Mouse (Mus musculus): ENCODE results near the gene Angptl8. TPM values are rescaled to one million over a fixed set of nuclear protein-coding genes. Genes with fewer than 3 reads are reported as not detected.
"Not testable (repeated sequence)": the region's sequence is repeated elsewhere in the genome, so short reads cannot be mapped to it uniquely, and the experiment has no call there.

The Angptl8 gene
- polyA plus RNA-seq, 1 experiment from 2014 or later, result 1.9 TPM

- no peak for ATAC-seq (ENCODE audit: insufficient number of reproducible peaks, low FRiP score)
- H3K4me1 ChIP-seq (replicated peaks), result peaks cover 46% of the 10 kb centered on the region
- H3K4me3 ChIP-seq, result peak overlapping the region; percentile 81
- H3K9me3 ChIP-seq (replicated peaks), result no peaks in the 10 kb centered on the region
- peak overlapping the region; percentile 52 for H3K27ac ChIP-seq (ENCODE audit: poor library complexity, severe bottlenecking)
- WGBS, result 67% methylated on average over 7 of the region's 7 CpGs
- H3K36me3 ChIP-seq, result peaks cover 13% of the 10 kb centered on the region
- H3K27me3 ChIP-seq (replicated peaks), result no peaks in the 10 kb centered on the region
- peak overlapping the region; percentile 81 for H3K4me2 ChIP-seq
- H3K9ac ChIP-seq, result peak overlapping the region; percentile 26
Measured at GRCm38 (mm10) chr9:21849691-21850677, 14.7 kb downstream of the Angptl8 start.

- ATAC-seq (ENCODE audit: insufficient number of reproducible peaks, low FRiP score), result no peak
- Histone ChIP-seq H3K27me3 (replicated peaks) (no peaks in the 10 kb centered on the region), H3K4me1 (replicated peaks) (peaks cover 35% of the 10 kb centered on the region), H3K9ac (no peak overlapping the region), H3K4me2 (peak overlapping the region; percentile 81), H3K36me3 (peaks cover 2% of the 10 kb centered on the region; the same call in 1 of the 2 replicates), H3K27ac (ENCODE audit: poor library complexity, severe bottlenecking) (peak overlapping the region; percentile 79), H3K4me3 (peak overlapping the region; percentile 81), H3K9me3 (replicated peaks) (no peaks in the 10 kb centered on the region)
- 77% methylated on average over 3 of the region's 3 CpGs for WGBS
Measured at GRCm38 (mm10) chr9:21851084-21851483, 15.8 kb downstream of the Angptl8 start.

DNA sequence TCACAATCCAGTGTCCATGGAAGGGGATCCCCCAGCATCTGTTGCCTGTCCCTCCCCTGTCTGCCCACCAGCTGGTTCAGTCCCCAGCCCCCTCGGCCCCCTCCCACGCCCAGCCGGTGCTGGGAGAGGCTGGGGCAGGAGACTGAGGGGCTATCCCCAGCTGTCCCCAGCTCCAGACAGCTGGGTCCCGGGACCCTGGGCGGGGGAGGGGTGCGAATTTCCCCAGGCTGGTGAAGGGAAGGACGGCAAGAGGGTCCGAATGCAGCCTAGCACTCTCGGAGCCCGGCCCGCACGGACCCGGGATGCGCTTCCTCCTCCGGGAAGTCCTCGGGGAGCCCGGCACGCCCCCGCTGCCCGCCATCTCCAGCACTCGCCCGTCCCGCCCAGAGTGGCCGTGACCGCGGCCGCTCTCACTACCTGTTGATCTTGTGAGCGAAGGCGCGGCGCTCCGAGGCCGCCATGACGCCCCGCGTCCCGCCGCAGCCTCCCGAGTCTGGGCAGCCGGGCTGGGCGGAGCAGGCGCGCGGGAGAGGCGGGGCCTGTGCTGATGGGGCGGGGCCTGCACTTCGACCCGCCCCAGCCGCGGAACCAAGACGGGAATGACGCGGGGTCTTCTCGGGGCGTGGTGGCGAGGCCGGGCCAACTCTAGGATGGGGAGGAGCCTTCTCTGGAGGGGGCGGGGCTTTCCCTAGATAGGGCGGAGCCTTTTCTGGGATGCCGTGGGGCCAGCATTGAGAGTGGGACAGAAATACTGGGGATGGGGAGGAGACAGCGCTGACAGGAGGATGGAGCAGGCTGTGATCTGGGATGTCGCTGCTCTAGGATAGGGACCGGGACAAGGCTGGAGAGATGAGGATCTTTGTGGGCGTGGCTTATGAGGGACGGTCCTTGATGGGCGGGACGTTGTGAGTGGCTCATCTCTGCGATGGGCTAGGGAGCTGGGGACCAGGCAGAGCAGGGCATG is 17.1 kb downstream of the Angptl8 start, which contains the start of gene Dock6:
Gene Dock6, minus strand, starts transcription at position 508 of the 964 bp plus-strand sequence.
- Histone ChIP-seq H3K4me3 (peak within 1 kb of the TSS; percentile 81), H3K4me2 (peak within 1 kb of the TSS; percentile 81), H3K4me1 (replicated peaks) (peaks cover 22% of the 10 kb centered on the region), H3K9me3 (replicated peaks) (no peaks in the 10 kb centered on the region), H3K27me3 (replicated peaks) (no peaks in the 10 kb centered on the region), H3K27ac (ENCODE audit: poor library complexity, severe bottlenecking) (peak within 1 kb of the TSS; percentile 79), H3K9ac (peak within 1 kb of the TSS; percentile 93), H3K36me3 (no peaks in the 10 kb centered on the region)
- peak; percentile 93 for ATAC-seq (ENCODE audit: insufficient number of reproducible peaks, low FRiP score)
- WGBS, result 1% methylated on average over 67 of the region's 68 CpGs

- no peaks in the 10 kb centered on the region for H3K27me3 ChIP-seq (replicated peaks)
- no peak for ATAC-seq (ENCODE audit: insufficient number of reproducible peaks, low FRiP score)
Measured at GRCm38 (mm10) chr9:21853961-21854360, 18.7 kb downstream of the Angptl8 start.

GRCm38 (mm10) chr9:21854894-21855293 is 19.6 kb downstream of the Angptl8 start:
- WGBS, result 80% methylated on average over 6 of the region's 6 CpGs
- Histone ChIP-seq H3K9me3 (replicated peaks) (no peaks in the 10 kb centered on the region), H3K36me3 (no peaks in the 10 kb centered on the region), H3K4me2 (no peak overlapping the region), H3K4me3 (no peak overlapping the region), H3K27ac (ENCODE audit: poor library complexity, severe bottlenecking) (no peak overlapping the region), H3K4me1 (replicated peaks) (peaks cover 11% of the 10 kb centered on the region), H3K9ac (no peak overlapping the region), H3K27me3 (replicated peaks) (no peaks in the 10 kb centered on the region)
- no peak for ATAC-seq (ENCODE audit: insufficient number of reproducible peaks, low FRiP score)

More at GRCm38 (mm10) chr9:21853961-21854360, 18.7 kb downstream of the Angptl8 start:
- Histone ChIP-seq H3K36me3 (no peaks in the 10 kb centered on the region), H3K9ac (no peak overlapping the region), H3K27ac (ENCODE audit: poor library complexity, severe bottlenecking) (no peak overlapping the region), H3K4me2 (no peak overlapping the region), H3K4me3 (no peak overlapping the region), H3K9me3 (replicated peaks) (no peaks in the 10 kb centered on the region), H3K4me1 (replicated peaks) (peaks cover 12% of the 10 kb centered on the region)
- 82% methylated on average over 5 of the region's 5 CpGs for WGBS

- Histone ChIP-seq H3K4me3 (no peak overlapping the region), H3K4me2 (no peak overlapping the region), H3K4me1 (replicated peaks) (no peaks in the 10 kb centered on the region; the same call in 1 of the 2 replicates), H3K9me3 (replicated peaks) (no peaks in the 10 kb centered on the region; the same call in 1 of the 2 replicates), H3K27me3 (replicated peaks) (no peaks in the 10 kb centered on the region), H3K9ac (no peak overlapping the region), H3K36me3 (no peaks in the 10 kb centered on the region), H3K27ac (ENCODE audit: poor library complexity, severe bottlenecking) (peak overlapping the region; percentile 66)
- WGBS, result 48% methylated on average over 2 of the region's 2 CpGs
- ATAC-seq (ENCODE audit: insufficient number of reproducible peaks, low FRiP score), result no peak
Measured at GRCm38 (mm10) chr9:21857501-21857900, 22.2 kb downstream of the Angptl8 start.

DNA sequence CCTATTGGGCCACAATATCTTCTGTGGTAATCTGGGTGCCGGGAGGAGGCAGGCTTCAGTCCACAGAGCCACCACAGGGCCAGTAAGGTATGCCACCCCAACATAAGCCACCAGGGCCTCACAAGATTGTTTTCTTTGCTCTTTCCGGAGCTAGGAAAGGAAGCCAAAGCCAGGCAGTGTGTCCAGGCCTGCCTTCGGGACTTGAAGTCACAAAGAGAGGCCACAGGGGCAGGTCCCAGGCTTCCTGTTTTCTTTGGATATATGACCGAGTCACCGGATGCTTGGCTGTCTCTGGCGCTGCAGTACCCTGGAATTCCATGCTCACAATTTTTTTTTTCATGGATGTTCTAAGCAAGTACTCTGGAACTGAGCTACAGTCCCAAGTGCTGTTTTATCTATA is 22.8 kb downstream of the Angptl8 start:
- no peak overlapping the region for H3K4me2 ChIP-seq

GRCm38 (mm10) chr9:21859606-21860005 is 24.3 kb downstream of the Angptl8 start:
- H3K9ac ChIP-seq, result no peak overlapping the region
- no peaks in the 10 kb centered on the region for H3K27me3 ChIP-seq (replicated peaks)
- no peak overlapping the region for H3K4me2 ChIP-seq
- H3K9me3 ChIP-seq (replicated peaks), result no peaks in the 10 kb centered on the region; the same call in 1 of the 2 replicates
- H3K4me1 ChIP-seq (replicated peaks), result no peaks in the 10 kb centered on the region
- H3K4me3 ChIP-seq, result no peak overlapping the region
- ATAC-seq (ENCODE audit: insufficient number of reproducible peaks, low FRiP score), result no peak
- H3K27ac ChIP-seq (ENCODE audit: poor library complexity, severe bottlenecking), result no peak overlapping the region
- 84% methylated on average over 3 of the region's 3 CpGs for WGBS
- no peaks in the 10 kb centered on the region for H3K36me3 ChIP-seq

More for the DNA sequence above, 22.8 kb downstream of the Angptl8 start:
- peak overlapping the region; percentile 66 for H3K27ac ChIP-seq (ENCODE audit: poor library complexity, severe bottlenecking)
- no peaks in the 10 kb centered on the region for H3K36me3 ChIP-seq
- peak; percentile 84 for ATAC-seq (ENCODE audit: insufficient number of reproducible peaks, low FRiP score)
- H3K9ac ChIP-seq, result no peak overlapping the region
- WGBS, result 46% methylated on average over 6 of the region's 6 CpGs
- H3K27me3 ChIP-seq (replicated peaks), result no peaks in the 10 kb centered on the region
- no peak overlapping the region for H3K4me3 ChIP-seq
- H3K9me3 ChIP-seq (replicated peaks), result no peaks in the 10 kb centered on the region; the same call in 1 of the 2 replicates
- no peaks in the 10 kb centered on the region for H3K4me1 ChIP-seq (replicated peaks)

DNA sequence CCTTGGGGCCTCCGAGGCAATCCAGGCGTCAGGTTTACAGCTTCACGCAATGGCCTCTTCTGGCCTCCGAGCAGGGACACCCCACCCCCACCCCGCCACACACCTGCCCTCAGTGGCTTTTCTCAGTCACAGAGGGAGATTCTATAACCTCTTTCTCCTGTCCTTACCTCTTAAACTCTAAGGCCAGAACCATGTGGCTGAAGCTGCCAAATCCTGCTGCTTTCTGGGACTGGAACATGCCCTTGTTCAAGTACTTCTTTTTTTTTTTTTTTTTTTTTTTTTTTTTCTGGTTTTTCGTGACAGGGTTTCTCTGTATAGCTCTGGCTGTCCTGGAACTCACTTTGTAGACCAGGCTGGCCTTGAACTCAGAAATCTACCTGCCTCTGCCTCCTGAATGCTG is 25.0 kb downstream of the Angptl8 start:
- H3K4me2 ChIP-seq; H3K4me1 ChIP-seq (replicated peaks); H3K27me3 ChIP-seq (replicated peaks); H3K36me3 ChIP-seq; H3K9me3 ChIP-seq (replicated peaks); ATAC-seq (ENCODE audit: insufficient number of reproducible peaks, low FRiP score); H3K4me3 ChIP-seq; H3K9ac ChIP-seq; H3K27ac ChIP-seq (ENCODE audit: poor library complexity, severe bottlenecking): not testable (repeated sequence)
- WGBS, result 60% methylated on average over 6 of the region's 6 CpGs

- ATAC-seq (ENCODE audit: insufficient number of reproducible peaks, low FRiP score), result no peak
- WGBS, result 86% methylated on average over 1 of the region's 1 CpGs
- Histone ChIP-seq H3K4me3 (no peak overlapping the region), H3K4me1 (replicated peaks) (no peaks in the 10 kb centered on the region), H3K27ac (ENCODE audit: poor library complexity, severe bottlenecking) (no peak overlapping the region), H3K4me2 (no peak overlapping the region), H3K9me3 (replicated peaks) (no peaks in the 10 kb centered on the region; the same call in 1 of the 2 replicates), H3K36me3 (no peaks in the 10 kb centered on the region), H3K9ac (no peak overlapping the region), H3K27me3 (replicated peaks) (no peaks in the 10 kb centered on the region)
Measured at GRCm38 (mm10) chr9:21862181-21862580, 26.9 kb downstream of the Angptl8 start.
